Mouse (Mus musculus): ENCODE results near the gene Ripor2. TPM values are rescaled to one million over a fixed set of nuclear protein-coding genes. Genes with fewer than 3 reads are reported as not detected.
A peak's percentile ranks its signal among the peaks of the same experiment; 100 is the strongest.

The Ripor2 gene
- 6.0 and 8.1 TPM in 2 replicates for polyA plus RNA-seq (2011; ENCODE audit: insufficient read length, low read depth, missing spikeins)

DNA sequence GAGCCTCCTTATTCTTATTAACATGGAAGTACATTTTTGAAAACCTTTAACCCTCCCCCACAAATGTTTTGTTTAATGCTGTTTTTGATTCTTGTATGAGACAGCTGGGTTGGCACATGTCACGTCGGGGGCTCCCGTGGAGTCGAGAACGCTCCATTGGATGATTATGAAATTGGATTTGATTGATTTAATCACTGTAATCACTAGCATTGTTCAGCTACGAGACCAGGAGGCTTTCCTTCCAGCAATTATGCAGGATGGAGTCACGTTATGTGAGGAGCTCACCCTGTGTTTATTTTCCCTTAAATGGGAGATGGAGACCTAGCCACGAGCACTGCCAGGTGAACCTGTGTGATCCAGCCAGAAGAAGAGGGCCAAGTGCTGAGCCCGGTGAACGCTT lies at the start of gene Ripor2:
Gene Ripor2 (plus strand): TSS at position 357 of the 400 bp plus-strand sequence.
- no peak for TF ChIP-seq POLR2A (IDR thresholded peaks at IDR 0.05; ENCODE audit: low read depth, low read length)
- no peak for TF ChIP-seq CTCF (IDR thresholded peaks at IDR 0.05; ENCODE audit: borderline replicate concordance, insufficient read depth, low read length)
- Histone ChIP-seq H3K4me1 (ENCODE audit: control insufficient read depth, insufficient read depth, low read length) (peaks cover under 1% of the 10 kb centered on the region; the same call in 1 of the 2 replicates), H3K4me3 (ENCODE audit: insufficient read depth, low read length) (no peak within 1 kb of the TSS), H3K27ac (ENCODE audit: insufficient read depth, low read length) (no peak within 1 kb of the TSS)

- TF ChIP-seq CTCF (IDR thresholded peaks at IDR 0.05; ENCODE audit: borderline replicate concordance, insufficient read depth, low read length) (no peak), POLR2A (IDR thresholded peaks at IDR 0.05; ENCODE audit: low read depth, low read length) (no peak)
- peaks cover 12% of the 10 kb centered on the region; the same call in 1 of the 2 replicates for H3K4me1 ChIP-seq (ENCODE audit: control insufficient read depth, insufficient read depth, low read length)
- peak overlapping the region; percentile 32; the same call in 1 of the 2 replicates for H3K27ac ChIP-seq (ENCODE audit: insufficient read depth, low read length)
- no peak overlapping the region for H3K4me3 ChIP-seq (ENCODE audit: insufficient read depth, low read length)
Observed at GRCm38 (mm10) chr13:24536531-24537167, 45.3 kb upstream of the Ripor2 start.

DNA sequence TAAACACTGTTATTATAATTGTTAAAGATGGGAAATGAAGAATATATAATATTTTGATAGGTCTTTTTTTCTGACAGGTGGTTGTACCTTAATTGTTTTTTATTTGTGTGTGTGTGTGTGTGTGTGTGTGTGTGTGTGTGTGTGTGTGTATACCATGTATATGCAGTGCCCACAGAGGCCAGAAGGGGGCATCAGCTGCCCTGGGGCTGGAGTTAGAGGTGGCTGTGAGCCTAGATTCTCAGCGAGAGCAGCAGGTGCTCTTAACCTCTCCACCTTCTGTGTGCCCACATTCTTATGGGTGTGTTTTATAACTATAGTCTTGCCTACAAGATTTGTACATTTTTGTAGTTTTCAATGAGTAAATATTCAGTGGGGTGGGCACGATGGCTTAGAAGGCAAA lies 44.0 kb upstream of the Ripor2 start:
- TF ChIP-seq POLR2A (IDR thresholded peaks at IDR 0.05; ENCODE audit: low read depth, low read length): no peak
- TF ChIP-seq CTCF (IDR thresholded peaks at IDR 0.05; ENCODE audit: borderline replicate concordance, insufficient read depth, low read length): no peak
- Histone ChIP-seq H3K4me1 (ENCODE audit: control insufficient read depth, insufficient read depth, low read length) (peaks cover 12% of the 10 kb centered on the region; the same call in 1 of the 2 replicates), H3K27ac (ENCODE audit: insufficient read depth, low read length) (no peak overlapping the region), H3K4me3 (ENCODE audit: insufficient read depth, low read length) (no peak overlapping the region)

GRCm38 (mm10) chr13:24538941-24539340 lies 43.0 kb upstream of the Ripor2 start:
- Histone ChIP-seq H3K4me3 (ENCODE audit: insufficient read depth, low read length) (no peak overlapping the region), H3K27ac (ENCODE audit: insufficient read depth, low read length) (no peak overlapping the region), H3K4me1 (ENCODE audit: control insufficient read depth, insufficient read depth, low read length) (peaks cover 12% of the 10 kb centered on the region; the same call in 1 of the 2 replicates)
- TF ChIP-seq POLR2A (IDR thresholded peaks at IDR 0.05; ENCODE audit: low read depth, low read length) (no peak), CTCF (IDR thresholded peaks at IDR 0.05; ENCODE audit: borderline replicate concordance, insufficient read depth, low read length) (no peak)

- Histone ChIP-seq H3K27ac (ENCODE audit: insufficient read depth, low read length) (no peak overlapping the region), H3K4me1 (ENCODE audit: control insufficient read depth, insufficient read depth, low read length) (no peaks in the 10 kb centered on the region), H3K4me3 (ENCODE audit: insufficient read depth, low read length) (no peak overlapping the region)
- no peak for TF ChIP-seq CTCF (IDR thresholded peaks at IDR 0.05; ENCODE audit: borderline replicate concordance, insufficient read depth, low read length)
- no peak for TF ChIP-seq POLR2A (IDR thresholded peaks at IDR 0.05; ENCODE audit: low read depth, low read length)
Observed at GRCm38 (mm10) chr13:24545677-24546076, 36.3 kb upstream of the Ripor2 start.

DNA sequence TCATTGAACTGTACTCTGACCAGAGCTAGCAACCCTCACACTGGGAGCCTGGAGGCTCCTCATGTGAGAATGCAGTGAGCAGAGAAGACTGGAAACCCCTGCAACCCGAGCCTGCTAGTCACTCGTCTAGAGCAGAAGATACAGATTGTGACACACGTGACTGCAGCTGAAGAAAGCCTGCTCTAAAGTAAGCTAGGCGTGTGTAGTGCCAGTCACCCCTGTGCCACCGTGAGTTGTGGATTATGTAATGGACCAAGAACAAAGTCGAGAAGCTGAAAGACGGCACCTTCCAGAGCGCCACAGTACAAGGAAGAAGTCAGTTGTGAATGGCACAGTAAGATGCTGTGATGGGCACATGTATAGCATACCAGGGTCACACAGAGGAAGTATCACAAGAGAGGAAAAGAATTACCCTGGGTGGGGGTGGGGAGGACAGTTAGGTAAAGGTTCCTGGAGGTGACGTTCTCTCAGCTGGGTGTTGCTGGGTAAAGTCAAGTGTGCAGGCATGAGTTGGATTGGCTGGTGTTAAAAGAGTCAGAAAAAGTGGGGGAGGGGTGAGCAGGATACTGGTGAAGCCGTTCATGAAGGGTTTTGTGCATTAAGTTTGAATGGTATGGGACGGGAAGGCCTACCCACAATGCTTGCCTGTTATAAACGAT lies 35.1 kb upstream of the Ripor2 start:
- Histone ChIP-seq H3K4me1 (ENCODE audit: control insufficient read depth, insufficient read depth, low read length) (no peaks in the 10 kb centered on the region), H3K27ac (ENCODE audit: insufficient read depth, low read length) (no peak overlapping the region), H3K4me3 (ENCODE audit: insufficient read depth, low read length) (no peak overlapping the region)
- TF ChIP-seq POLR2A (IDR thresholded peaks at IDR 0.05; ENCODE audit: low read depth, low read length): no peak
- no peak for TF ChIP-seq CTCF (IDR thresholded peaks at IDR 0.05; ENCODE audit: borderline replicate concordance, insufficient read depth, low read length)

GRCm38 (mm10) chr13:24548911-24549310 lies 33.1 kb upstream of the Ripor2 start:
- H3K4me1 ChIP-seq (ENCODE audit: control insufficient read depth, insufficient read depth, low read length): no peaks in the 10 kb centered on the region
- no peak overlapping the region for H3K27ac ChIP-seq (ENCODE audit: insufficient read depth, low read length)
- H3K4me3 ChIP-seq (ENCODE audit: insufficient read depth, low read length): no peak overlapping the region
- TF ChIP-seq CTCF (IDR thresholded peaks at IDR 0.05; ENCODE audit: borderline replicate concordance, insufficient read depth, low read length) (no peak), POLR2A (IDR thresholded peaks at IDR 0.05; ENCODE audit: low read depth, low read length) (no peak)

DNA sequence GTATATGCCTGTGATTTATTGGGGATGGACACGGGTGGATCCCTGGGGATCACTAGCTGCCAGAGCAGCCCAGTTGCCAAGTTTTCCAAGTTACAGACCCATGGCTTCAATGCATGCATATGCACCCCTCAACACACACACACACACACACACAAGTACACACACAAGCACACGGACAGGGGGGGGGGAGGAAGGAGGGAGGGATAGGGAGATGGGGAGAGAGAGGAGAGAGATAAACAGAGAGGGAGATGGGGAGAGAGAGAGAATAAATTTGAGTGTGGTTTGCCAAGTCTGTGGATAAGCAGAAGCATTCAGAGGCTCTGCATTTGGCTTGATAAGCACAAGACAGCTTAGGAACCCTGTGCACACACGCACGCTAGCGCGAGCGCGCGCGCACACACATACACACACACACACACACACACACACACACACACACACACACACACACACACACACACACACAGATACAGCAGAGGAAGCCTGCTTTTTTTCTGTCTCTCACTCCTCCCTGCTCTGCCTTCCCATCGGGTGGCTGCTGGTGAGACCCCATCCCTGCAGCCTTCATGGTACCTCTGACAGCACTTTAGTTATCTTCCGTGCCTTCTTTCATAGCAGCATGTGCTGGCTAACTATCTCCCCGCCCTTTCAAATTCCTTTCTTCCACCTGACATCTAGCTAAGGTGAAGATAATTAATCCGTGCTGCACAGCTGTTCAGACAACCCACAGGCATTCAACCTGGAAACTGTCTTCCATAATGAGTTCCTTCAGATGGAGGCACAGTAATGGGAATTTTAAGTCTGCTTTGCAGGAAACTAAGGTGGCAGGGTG lies 30.7 kb upstream of the Ripor2 start:
- Histone ChIP-seq H3K27ac (ENCODE audit: insufficient read depth, low read length) (no peak overlapping the region), H3K4me3 (ENCODE audit: insufficient read depth, low read length) (no peak overlapping the region), H3K4me1 (ENCODE audit: control insufficient read depth, insufficient read depth, low read length) (no peaks in the 10 kb centered on the region)
- TF ChIP-seq CTCF (IDR thresholded peaks at IDR 0.05; ENCODE audit: borderline replicate concordance, insufficient read depth, low read length) (no peak), POLR2A (IDR thresholded peaks at IDR 0.05; ENCODE audit: low read depth, low read length) (no peak)

DNA sequence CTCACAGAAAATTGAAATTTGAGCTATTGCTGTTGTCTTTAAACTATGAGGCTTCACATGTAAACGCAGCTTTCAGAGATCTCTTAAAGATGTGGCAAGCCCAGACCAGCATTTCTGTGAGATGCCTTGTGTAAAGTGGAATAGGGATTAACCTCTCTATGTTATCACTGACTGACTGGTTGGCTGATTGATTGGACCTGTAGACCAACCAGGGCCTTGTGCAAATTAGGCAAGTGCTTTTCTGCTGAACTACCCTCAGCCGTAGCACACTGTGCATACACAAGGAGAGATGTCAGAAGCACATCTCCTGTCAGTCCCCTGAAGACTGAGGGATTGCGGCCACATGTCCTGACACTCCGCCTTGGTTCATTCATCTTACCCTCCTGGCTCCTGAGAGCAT lies 29.9 kb upstream of the Ripor2 start:
- H3K4me1 ChIP-seq (ENCODE audit: control insufficient read depth, insufficient read depth, low read length): no peaks in the 10 kb centered on the region
- no peak overlapping the region for H3K4me3 ChIP-seq (ENCODE audit: insufficient read depth, low read length)
- no peak overlapping the region for H3K27ac ChIP-seq (ENCODE audit: insufficient read depth, low read length)
- TF ChIP-seq CTCF (IDR thresholded peaks at IDR 0.05; ENCODE audit: borderline replicate concordance, insufficient read depth, low read length): no peak
- no peak for TF ChIP-seq POLR2A (IDR thresholded peaks at IDR 0.05; ENCODE audit: low read depth, low read length)

Measured in embryonic fibroblast, embryonic 13.5 days (primary cell).